Mouse (Mus musculus) spleen, adult 2 months (tissue): ENCODE measurements around the gene Unc79. TPM values are rescaled to one million over a fixed set of nuclear protein-coding genes. Genes with fewer than 3 reads are reported as not detected.

Experiments
- DNase-seq, 2 experiments: peaks; one replicate each; pipeline versions ENCODE4 v3.0.0 to v3.0.0-alpha.2; 2012 to 2021; ENCODE audit warnings: low spot score in 2 of 2, low read depth in 1 of 2
- H3K27ac ChIP-seq: fragments of 200-500 bp; 2 replicates; pipeline ENCODE4 v1.5.1; 2012; ENCODE audit warnings: low read length, inconsistent platforms; ENCODE audit not compliant: insufficient read depth
- H3K27me3 ChIP-seq: fragments of 200-500 bp; 2 replicates; pipeline ENCODE4 v1.6.1; 2012; ENCODE audit warnings: mild to moderate bottlenecking, moderate library complexity, low read length, inconsistent platforms; ENCODE audit not compliant: control insufficient read depth, insufficient read depth
- H3K36me3 ChIP-seq: fragments of 200-500 bp; 2 replicates; pipeline ENCODE4 v1.6.1; 2012; ENCODE audit warnings: mild to moderate bottlenecking, low read length, inconsistent platforms; ENCODE audit not compliant: control insufficient read depth, insufficient read depth
- H3K4me1 ChIP-seq: fragments of 200-500 bp; 2 replicates; pipeline ENCODE4 v1.6.1; 2011; ENCODE audit warnings: inconsistent platforms; ENCODE audit not compliant: control insufficient read depth, insufficient read depth, insufficient read length
- H3K4me3 ChIP-seq: fragments of 200-500 bp; 2 replicates; pipeline ENCODE4 v1.5.1; 2011; ENCODE audit warnings: mild to moderate bottlenecking, inconsistent platforms; ENCODE audit not compliant: insufficient read depth, insufficient read length; ENCODE audit errors: extremely low read depth
- CTCF ChIP-seq: fragments of 200-500 bp; IDR thresholded peaks from 2 replicates; pipeline ENCODE4 v1.5.1; 2011; ENCODE audit warnings: mild to moderate bottlenecking, inconsistent platforms; ENCODE audit not compliant: insufficient read depth, insufficient read length, insufficient replicate concordance; ENCODE audit errors: extremely low read depth
- POLR2A ChIP-seq: fragments of 200-500 bp; IDR thresholded peaks from 2 replicates; pipeline ENCODE4 v1.6.1; 2011; ENCODE audit warnings: low read depth, low read length, inconsistent platforms
- WGBS: fragments of 180-500 bp; shearing (Covaris S2); methylation state at CpG from one replicate; pipeline ENCODE4 v1.1.7; 2018; 5-methylcytosine and 5-hydroxymethylcytosine counted together
- polyA plus RNA-seq: library from polyadenylated mRNA; depleted of rRNA; stranded (reverse); fragments of >200 nt; gene quantifications from 2 replicates; pipeline ENCODE4 v1.2.3, GENCODE M21; 2012

Unc79 gene
- polyA plus RNA-seq, 1 experiment, result 0.12 TPM

DNA sequence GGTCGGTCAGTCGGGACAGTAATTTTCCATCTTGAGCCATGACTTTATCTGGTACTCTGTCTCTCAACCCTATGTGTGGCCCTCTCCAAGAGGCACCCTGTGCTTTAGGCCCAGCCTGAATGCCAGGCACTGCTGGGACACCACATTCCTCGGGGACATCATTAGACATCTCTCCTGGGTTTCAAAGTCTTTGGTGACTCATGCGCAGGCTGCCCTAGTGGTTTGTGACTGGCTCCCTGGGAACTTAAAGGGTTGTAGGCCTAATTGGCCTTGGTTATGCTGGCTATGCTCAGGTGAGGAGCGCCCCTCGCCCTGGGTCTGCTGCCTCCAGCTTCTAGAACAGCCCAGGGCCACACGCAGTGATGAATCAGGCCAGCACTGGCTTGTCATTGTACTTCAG, 260.9 kb downstream of the Unc79 start:
- 89% methylated on average over 7 of the region's 7 CpGs for WGBS
- H3K4me3 ChIP-seq, result no peak overlapping the region
- H3K27me3 ChIP-seq, result no peaks in the 10 kb centered on the region
- TF ChIP-seq POLR2A (no peak), CTCF (no peak)
- no peak overlapping the region for H3K27ac ChIP-seq
- no peaks in the 10 kb centered on the region for H3K4me1 ChIP-seq
- no peak for DNase-seq
- no peaks in the 10 kb centered on the region for H3K36me3 ChIP-seq

DNA sequence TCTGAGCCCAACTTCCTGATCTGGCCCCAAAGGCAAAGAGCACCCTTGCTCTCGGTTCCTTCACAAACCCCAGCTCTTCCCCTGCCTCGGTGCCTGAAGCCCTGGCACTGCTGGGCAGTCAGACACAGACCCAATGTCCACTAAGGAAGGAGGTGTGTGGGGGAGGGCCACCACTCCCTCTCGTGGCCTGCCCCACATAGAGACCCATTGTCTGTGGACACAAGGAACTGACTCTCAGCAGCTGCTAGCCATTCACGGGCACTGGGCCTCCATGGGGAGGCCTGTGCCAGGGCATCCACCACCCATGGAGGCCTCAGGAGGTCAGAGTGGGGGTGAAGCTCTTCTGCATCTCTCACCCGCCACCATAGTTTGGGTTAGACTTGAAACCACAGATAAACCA, 262.4 kb downstream of the Unc79 start:
- no peak for DNase-seq
- WGBS, result 45% methylated on average over 5 of the region's 5 CpGs
- TF ChIP-seq CTCF (no peak), POLR2A (no peak)
- no peaks in the 10 kb centered on the region for H3K27me3 ChIP-seq
- H3K27ac ChIP-seq, result no peak overlapping the region
- no peak overlapping the region for H3K4me3 ChIP-seq
- H3K36me3 ChIP-seq, result no peaks in the 10 kb centered on the region
- no peaks in the 10 kb centered on the region for H3K4me1 ChIP-seq

DNA sequence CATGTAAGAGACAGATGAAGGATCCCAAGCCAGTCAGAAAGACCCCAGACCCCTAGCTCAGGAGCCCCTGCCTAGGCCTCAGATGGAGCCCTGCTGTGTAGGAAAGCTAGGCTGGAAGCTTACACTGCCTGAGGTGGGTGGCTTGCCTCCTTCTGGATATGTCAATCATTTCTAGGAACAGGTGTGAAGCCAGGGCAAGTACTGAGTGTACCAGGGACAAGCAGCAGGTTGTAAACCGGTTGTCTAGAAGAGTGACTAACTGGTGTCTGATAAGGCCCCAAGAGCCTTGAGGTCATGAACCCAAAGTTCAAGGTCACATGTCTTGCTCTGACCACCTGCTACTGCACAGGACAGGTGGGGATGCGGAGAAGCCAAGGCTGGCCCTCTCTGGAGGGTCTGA, 264.9 kb downstream of the Unc79 start:
- Histone ChIP-seq H3K4me1 (no peaks in the 10 kb centered on the region), H3K36me3 (no peaks in the 10 kb centered on the region), H3K4me3 (no peak overlapping the region), H3K27me3 (no peaks in the 10 kb centered on the region), H3K27ac (no peak overlapping the region)
- TF ChIP-seq POLR2A (no peak), CTCF (no peak)
- 88% methylated on average over 2 of the region's 2 CpGs for WGBS
- DNase-seq, result no peak

GRCm38 (mm10) chr12:103214270-103214669, 265.6 kb downstream of the Unc79 start:
- Histone ChIP-seq H3K4me3 (no peak overlapping the region), H3K36me3 (no peaks in the 10 kb centered on the region), H3K4me1 (no peaks in the 10 kb centered on the region), H3K27me3 (no peaks in the 10 kb centered on the region), H3K27ac (no peak overlapping the region)
- no peak for DNase-seq
- WGBS, result 74% methylated on average over 10 of the region's 10 CpGs
- TF ChIP-seq CTCF (no peak), POLR2A (no peak)

- DNase-seq, result no peak
- H3K4me3 ChIP-seq, result no peak overlapping the region
- no peaks in the 10 kb centered on the region for H3K27me3 ChIP-seq
- no peaks in the 10 kb centered on the region for H3K4me1 ChIP-seq
- no peak for TF ChIP-seq CTCF
- TF ChIP-seq POLR2A, result no peak
- H3K27ac ChIP-seq, result no peak overlapping the region
- 86% methylated on average over 2 of the region's 2 CpGs for WGBS
- H3K36me3 ChIP-seq, result no peaks in the 10 kb centered on the region
These were observed 266.1 kb downstream of the Unc79 start for GRCm38 (mm10) chr12:103214797-103215196.

GRCm38 (mm10) chr12:103215877-103216610, 267.4 kb downstream of the Unc79 start:
- no peaks in the 10 kb centered on the region for H3K4me1 ChIP-seq
- DNase-seq, result no peak
- no peak for TF ChIP-seq POLR2A
- no peak for TF ChIP-seq CTCF
- H3K27ac ChIP-seq, result no peak overlapping the region
- WGBS, result 70% methylated on average over 6 of the region's 6 CpGs
- no peaks in the 10 kb centered on the region for H3K36me3 ChIP-seq
- H3K27me3 ChIP-seq, result no peaks in the 10 kb centered on the region
- no peak overlapping the region for H3K4me3 ChIP-seq

DNA sequence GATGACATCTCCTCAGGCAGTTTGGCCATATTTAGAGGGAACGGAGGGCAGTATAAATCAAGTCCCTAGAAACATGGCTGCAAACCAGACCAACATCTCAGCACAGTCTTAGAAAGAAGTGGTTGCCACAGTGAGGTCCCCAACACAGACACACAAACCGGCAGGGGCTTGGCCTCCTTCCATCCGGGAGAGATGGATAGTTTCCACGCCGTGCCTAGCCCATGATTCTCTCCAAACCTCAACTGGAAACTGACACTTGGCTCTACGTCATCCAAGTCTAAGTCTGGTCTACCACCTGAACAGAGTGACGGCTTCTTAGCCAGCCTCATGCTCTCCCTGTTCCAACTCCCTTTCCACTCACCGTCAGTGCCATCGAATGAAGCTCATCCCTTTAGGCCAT, 275.0 kb downstream of the Unc79 start:
- WGBS, result 93% methylated on average over 9 of the region's 9 CpGs
- H3K27ac ChIP-seq, result no peak overlapping the region

More for the DNA sequence above, 275.0 kb downstream of the Unc79 start:
- Histone ChIP-seq H3K4me3 (no peak overlapping the region), H3K27me3 (no peaks in the 10 kb centered on the region), H3K36me3 (no peaks in the 10 kb centered on the region), H3K4me1 (no peaks in the 10 kb centered on the region)
- TF ChIP-seq POLR2A (no peak), CTCF (no peak)
- DNase-seq, result no peak
